Mouse (Mus musculus): ENCODE results near the gene Ezh2. TPM values are rescaled to one million over a fixed set of nuclear protein-coding genes. Genes with fewer than 3 reads are reported as not detected.

The Ezh2 gene
- polyA plus RNA-seq, 1 experiment from 2014 or later, result 159 TPM

DNA sequence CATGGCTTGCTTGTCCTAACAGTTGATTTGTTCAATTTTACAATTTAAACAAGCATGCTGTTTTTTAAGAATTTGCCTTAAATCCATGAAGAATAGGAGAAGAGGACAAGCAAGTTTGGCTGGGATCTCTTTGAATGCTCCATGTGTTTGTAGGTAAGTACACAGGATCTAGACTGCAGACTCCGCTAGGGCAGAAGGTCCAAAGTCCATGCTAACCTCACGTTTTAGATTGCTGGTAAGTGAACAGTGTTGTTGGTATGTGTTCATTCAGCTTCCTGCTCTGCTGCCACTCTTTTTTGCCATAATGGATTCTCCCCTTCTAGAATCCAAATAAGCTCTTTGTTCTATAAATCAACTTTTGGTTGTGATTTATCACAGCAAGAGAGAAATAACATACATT lies 68.0 kb downstream of the Ezh2 start:
- 89% methylated on average over 2 of the region's 2 CpGs for WGBS
- Histone ChIP-seq H3K9ac (no peak overlapping the region), H3K9me3 (replicated peaks) (no peaks in the 10 kb centered on the region), H3K27ac (no peak overlapping the region), H3K4me1 (no peaks in the 10 kb centered on the region), H3K4me2 (replicated peaks) (no peak overlapping the region), H3K4me3 (no peak overlapping the region), H3K27me3 (no peaks in the 10 kb centered on the region), H3K36me3 (peaks cover 88% of the 10 kb centered on the region)
- ATAC-seq (ENCODE audit: low FRiP score), result no peak

- Histone ChIP-seq H3K27ac (no peak overlapping the region), H3K4me1 (no peaks in the 10 kb centered on the region)
These were observed 68.7 kb downstream of the Ezh2 start for GRCm38 (mm10) chr6:47526446-47526845.

DNA sequence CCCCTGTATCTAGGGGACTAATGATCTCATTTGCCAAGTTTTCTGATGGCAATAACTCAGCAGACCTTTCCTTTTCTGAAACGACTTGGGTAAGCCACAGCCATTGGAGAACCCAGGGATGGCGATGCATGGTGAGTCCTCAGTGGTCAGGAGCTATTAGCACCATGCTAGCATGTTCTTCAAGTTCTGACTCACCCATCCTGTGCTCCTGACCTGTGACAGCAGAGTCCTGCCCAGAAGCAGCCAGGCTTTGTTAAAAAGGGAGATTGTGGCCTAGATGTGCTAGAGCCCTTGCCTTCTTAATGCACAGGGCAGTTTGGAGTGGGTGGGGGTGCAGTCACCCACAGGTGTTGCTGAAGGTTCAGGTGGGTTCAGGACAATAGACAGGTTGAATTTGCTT lies 70.1 kb downstream of the Ezh2 start:
- no peaks in the 10 kb centered on the region for H3K9me3 ChIP-seq (replicated peaks)
- H3K9ac ChIP-seq, result no peak overlapping the region
- 83% methylated on average over 2 of the region's 2 CpGs for WGBS
- no peak overlapping the region for H3K4me2 ChIP-seq (replicated peaks)
- ATAC-seq (ENCODE audit: low FRiP score), result no peak
- no peaks in the 10 kb centered on the region for H3K4me1 ChIP-seq
- no peaks in the 10 kb centered on the region for H3K27me3 ChIP-seq
- peaks cover 85% of the 10 kb centered on the region for H3K36me3 ChIP-seq
- H3K27ac ChIP-seq, result no peak overlapping the region
- no peak overlapping the region for H3K4me3 ChIP-seq

More at GRCm38 (mm10) chr6:47526446-47526845, 68.7 kb downstream of the Ezh2 start:
- H3K36me3 ChIP-seq, result peaks cover 87% of the 10 kb centered on the region
- H3K9me3 ChIP-seq (replicated peaks), result no peaks in the 10 kb centered on the region
- no peak for ATAC-seq (ENCODE audit: low FRiP score)
- H3K27me3 ChIP-seq, result no peaks in the 10 kb centered on the region
- H3K4me2 ChIP-seq (replicated peaks), result no peak overlapping the region
- 80% methylated on average over 4 of the region's 4 CpGs for WGBS
- no peak overlapping the region for H3K4me3 ChIP-seq
- H3K9ac ChIP-seq, result no peak overlapping the region

DNA sequence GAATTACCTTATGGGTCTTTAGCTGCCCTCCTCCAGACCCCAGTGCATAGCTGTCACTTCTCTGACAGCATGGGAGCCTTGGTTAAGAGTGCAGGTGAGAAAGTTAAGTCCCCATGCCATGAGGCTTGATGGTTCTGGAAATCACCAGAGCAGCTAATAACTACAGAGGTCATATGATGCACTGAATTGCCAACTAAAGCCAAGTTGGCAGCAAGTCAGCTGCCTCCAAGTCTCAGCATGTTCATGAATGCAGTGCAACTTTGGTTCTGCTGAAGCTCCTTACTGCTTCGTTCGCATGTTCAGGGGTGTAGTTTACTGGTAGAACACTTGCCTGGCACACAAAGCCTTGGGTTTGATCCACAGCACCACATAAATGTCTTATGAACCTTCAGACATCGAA lies 72.7 kb downstream of the Ezh2 start:
- no peak overlapping the region for H3K9ac ChIP-seq
- no peak overlapping the region for H3K27ac ChIP-seq
- no peaks in the 10 kb centered on the region for H3K4me1 ChIP-seq
- H3K4me3 ChIP-seq, result no peak overlapping the region
- H3K27me3 ChIP-seq, result no peaks in the 10 kb centered on the region
- H3K9me3 ChIP-seq (replicated peaks), result no peaks in the 10 kb centered on the region
- 96% methylated on average over 3 of the region's 3 CpGs for WGBS
- H3K4me2 ChIP-seq (replicated peaks), result no peak overlapping the region
- ATAC-seq (ENCODE audit: low FRiP score), result no peak
- peaks cover 85% of the 10 kb centered on the region for H3K36me3 ChIP-seq

- Histone ChIP-seq H3K27ac (no peak overlapping the region), H3K9me3 (replicated peaks) (no peaks in the 10 kb centered on the region), H3K4me1 (no peaks in the 10 kb centered on the region), H3K4me3 (no peak overlapping the region), H3K27me3 (no peaks in the 10 kb centered on the region), H3K36me3 (peaks cover 84% of the 10 kb centered on the region), H3K4me2 (replicated peaks) (no peak overlapping the region), H3K9ac (no peak overlapping the region)
- WGBS, result 89% methylated on average over 2 of the region's 2 CpGs
- ATAC-seq (ENCODE audit: low FRiP score), result no peak
These were observed 75.1 kb downstream of the Ezh2 start for GRCm38 (mm10) chr6:47520030-47520429.

- 94% methylated on average over 4 of the region's 4 CpGs for WGBS
- no peaks in the 10 kb centered on the region for H3K27me3 ChIP-seq
- H3K9ac ChIP-seq, result no peak overlapping the region
- no peak overlapping the region for H3K4me2 ChIP-seq (replicated peaks)
- no peak overlapping the region for H3K4me3 ChIP-seq
- H3K9me3 ChIP-seq (replicated peaks), result no peaks in the 10 kb centered on the region
- no peaks in the 10 kb centered on the region for H3K4me1 ChIP-seq
- ATAC-seq (ENCODE audit: low FRiP score), result no peak
- H3K27ac ChIP-seq, result no peak overlapping the region
- H3K36me3 ChIP-seq, result no peaks in the 10 kb centered on the region
These were observed 100.6 kb downstream of the Ezh2 start for GRCm38 (mm10) chr6:47494562-47494961.

GRCm38 (mm10) chr6:47482027-47482426 lies 113.1 kb downstream of the Ezh2 start:
- peaks cover 2% of the 10 kb centered on the region; the same call in 1 of the 2 replicates for H3K36me3 ChIP-seq
- H3K4me2 ChIP-seq (replicated peaks), result no peak overlapping the region
- no peaks in the 10 kb centered on the region for H3K9me3 ChIP-seq (replicated peaks)
- no peaks in the 10 kb centered on the region for H3K4me1 ChIP-seq
- no peak overlapping the region for H3K27ac ChIP-seq
- H3K27me3 ChIP-seq, result no peaks in the 10 kb centered on the region
- H3K4me3 ChIP-seq, result no peak overlapping the region
- ATAC-seq (ENCODE audit: low FRiP score), result no peak
- H3K9ac ChIP-seq, result no peak overlapping the region
- WGBS, result 94% methylated on average over 1 of the region's 1 CpGs

Other genes with a start within 250 kb of the Ezh2 start
- gene Cul1, start 141.9 kb downstream of the Ezh2 start, polyA plus RNA-seq (2016; fragmentation: Nextera tagmentation; extraction: Ambion mirVana), result 154 and 156 TPM in 2 replicates
- gene Pdia4, start 218.1 kb upstream of the Ezh2 start, polyA plus RNA-seq (2016; fragmentation: Nextera tagmentation; extraction: Ambion mirVana), result 236 and 258 TPM in 2 replicates
- gene Zfp786, start 235.5 kb upstream of the Ezh2 start, polyA plus RNA-seq (2016; fragmentation: Nextera tagmentation; extraction: Ambion mirVana), result 12.1 and 12.7 TPM in 2 replicates
- 14.0 and 15.1 TPM in 2 replicates for gene Zfp398, start 240.3 kb upstream of the Ezh2 start, polyA plus RNA-seq (2016; fragmentation: Nextera tagmentation; extraction: Ambion mirVana)

Data from hindbrain, embryonic 12.5 days (tissue).